Mouse (Mus musculus) left cerebral cortex, adult 8-10 months (tissue): ENCODE results near the gene Rasl10a. TPM values are rescaled to one million over a fixed set of nuclear protein-coding genes. Genes with fewer than 3 reads are reported as not detected.
"Not testable (repeated sequence)": the region's sequence is repeated elsewhere in the genome, so short reads cannot be mapped to it uniquely, and the experiment has no call there.

Experiments
- DNase-seq, 2 experiments: peaks; one replicate each; pipeline ENCODE4 v3.0.0; 2022; ENCODE audit warnings: low spot score in 2 of 2
- total RNA-seq, 4 experiments: library from RNA; stranded (reverse); gene quantifications; 2 replicates each; pipeline ENCODE4 v1.2.4; 2022

The Rasl10a gene
- total RNA-seq, 4 experiments from 2014 or later, result 49.0 to 60.5 (median 53.2) TPM

GRCm38 (mm10) chr11:5068126-5068971, 10.4 kb downstream of the Rasl10a start:
- DNase-seq, result no peak

- DNase-seq, result no peak
Measured at GRCm38 (mm10) chr11:5074882-5075281, 17.0 kb downstream of the Rasl10a start.

GRCm38 (mm10) chr11:5075760-5076159, 17.8 kb downstream of the Rasl10a start:
- no peak for DNase-seq

DNA sequence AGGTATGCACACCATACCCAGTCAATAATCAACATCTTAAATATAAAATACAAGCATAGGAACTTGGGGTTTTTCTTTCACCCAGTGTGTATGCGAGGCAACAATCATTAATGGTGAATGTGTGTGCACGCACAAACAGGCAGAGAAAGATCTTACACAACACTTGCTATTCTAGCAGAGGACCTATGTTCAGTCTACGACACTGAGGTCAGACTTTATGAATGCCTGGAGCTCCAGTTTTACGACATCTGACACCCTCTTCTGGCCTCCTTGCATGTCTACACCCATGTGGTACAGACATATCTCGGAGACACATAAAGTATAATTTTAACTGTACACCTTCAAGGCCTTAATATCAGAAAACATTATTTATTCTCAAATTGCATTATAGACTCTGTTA, 18.9 kb downstream of the Rasl10a start:
- not testable (repeated sequence) for DNase-seq

GRCm38 (mm10) chr11:5089147-5089546, 31.2 kb downstream of the Rasl10a start:
- no peak for DNase-seq

DNA sequence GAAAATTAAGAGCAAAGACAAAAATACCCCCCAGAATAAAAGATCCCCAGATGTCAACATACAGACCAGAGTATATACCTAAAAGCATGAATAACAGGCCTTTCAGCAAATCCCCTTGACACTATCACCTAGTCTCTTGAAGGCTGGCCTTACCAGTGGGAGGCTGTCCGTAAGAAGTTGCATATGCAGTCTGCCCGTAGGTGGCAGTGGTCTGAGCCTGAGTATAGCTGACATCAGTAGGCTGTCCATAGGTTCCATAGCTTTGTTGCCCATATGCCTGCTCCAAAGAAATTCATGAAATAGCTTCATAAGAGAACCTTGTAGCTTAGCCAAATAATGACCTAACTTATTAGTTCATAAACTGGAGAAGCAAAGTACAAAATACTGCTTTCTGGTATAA, 33.8 kb downstream of the Rasl10a start:
- no peak for DNase-seq

DNA sequence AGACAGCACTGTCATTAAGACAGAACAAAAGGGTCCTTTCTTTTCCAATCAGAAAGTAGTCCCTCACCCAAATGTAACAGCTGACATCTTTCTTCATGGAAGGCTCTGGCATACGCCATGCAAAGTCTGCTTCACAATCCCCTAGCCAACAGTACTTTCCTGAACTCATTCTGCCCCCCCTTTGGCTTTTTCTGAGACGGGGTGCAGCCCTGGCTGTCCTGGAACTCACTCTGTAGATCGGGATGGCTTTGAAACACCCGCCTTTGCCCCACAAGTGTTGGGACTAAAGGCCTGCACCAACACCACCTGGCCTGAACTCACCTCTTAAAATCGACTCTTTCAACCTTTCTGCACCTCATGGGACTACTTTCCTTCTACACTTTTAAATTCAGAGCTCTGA, 37.9 kb downstream of the Rasl10a start:
- no peak for DNase-seq

DNA sequence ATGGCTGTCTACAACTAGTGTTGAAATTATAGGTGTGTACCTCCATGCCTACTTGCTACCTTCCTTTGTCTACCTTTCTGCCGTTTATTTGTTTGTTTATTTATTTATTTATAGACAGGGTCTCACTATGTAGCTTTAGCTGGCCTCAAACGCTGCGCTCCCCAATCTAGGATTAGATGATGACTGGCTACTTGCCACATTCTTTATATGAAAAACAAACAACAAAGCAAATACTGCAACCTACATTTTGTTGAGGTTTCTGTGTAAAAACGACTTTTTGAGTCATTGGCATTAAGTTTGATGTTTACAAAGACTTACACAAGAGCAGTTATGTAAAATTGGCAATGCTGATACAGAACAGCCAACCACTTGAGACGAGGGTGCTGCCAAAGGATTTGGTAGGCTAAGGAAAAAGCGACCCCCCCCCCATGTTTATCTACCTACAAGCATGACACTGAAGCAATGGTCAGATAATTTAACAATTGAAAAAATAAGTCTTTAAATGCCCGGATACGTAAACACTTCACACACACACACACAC, 38.6 kb downstream of the Rasl10a start:
- no peak for DNase-seq

DNA sequence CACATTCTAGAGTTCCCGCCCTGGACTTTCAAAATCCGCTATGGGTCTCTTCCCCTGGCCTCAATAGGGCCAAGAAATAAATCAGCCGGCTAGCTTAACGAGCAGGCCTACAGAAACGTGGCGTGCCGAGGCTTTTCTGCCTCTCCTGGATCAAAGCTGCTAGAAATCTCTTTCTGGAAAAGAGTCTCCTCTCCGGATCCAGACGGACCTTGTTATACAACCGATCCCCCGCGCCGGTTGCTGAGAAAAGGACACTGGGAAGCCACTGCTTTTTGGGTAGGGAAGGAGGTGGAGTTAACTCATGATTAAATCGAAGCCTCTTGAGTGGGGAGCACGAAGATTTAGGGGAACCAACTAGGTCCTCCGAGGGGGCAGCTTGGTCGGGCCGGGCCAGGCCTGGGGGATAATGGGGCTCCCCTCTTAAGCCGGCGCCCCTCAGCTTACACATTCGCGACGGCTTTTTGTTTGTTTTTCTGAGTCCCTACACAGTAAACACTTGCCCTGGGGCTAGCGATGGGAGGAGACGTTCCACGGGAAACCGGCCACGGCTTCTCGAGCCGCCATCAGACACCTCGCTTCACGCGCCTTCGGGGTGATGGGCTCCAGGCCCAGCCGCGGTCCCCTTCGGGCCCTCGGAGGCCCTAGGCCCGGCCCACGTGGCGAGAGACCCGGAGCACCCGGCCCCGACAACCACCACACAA, 40.3 kb downstream of the Rasl10a start:
- peak in 1 of 2 experiments; percentile 53 for DNase-seq

- DNase-seq, result peak; percentile 94 to 99
Measured at GRCm38 (mm10) chr11:5098736-5099542, 41.0 kb downstream of the Rasl10a start, which contains the start of the genes Rhbdd3 and Ewsr1. TSS of gene Rhbdd3 (plus strand) at chr11:5098926. TSS of gene Ewsr1 (minus strand) at chr11:5099266.

- peak; percentile 66 to 73 for DNase-seq
Measured at GRCm38 (mm10) chr11:5099576-5100183, 41.8 kb downstream of the Rasl10a start.

GRCm38 (mm10) chr11:5100283-5100682, 42.4 kb downstream of the Rasl10a start:
- DNase-seq, result no peak

- DNase-seq, result no peak
Measured at GRCm38 (mm10) chr11:5100801-5101200, 42.9 kb downstream of the Rasl10a start.

DNA sequence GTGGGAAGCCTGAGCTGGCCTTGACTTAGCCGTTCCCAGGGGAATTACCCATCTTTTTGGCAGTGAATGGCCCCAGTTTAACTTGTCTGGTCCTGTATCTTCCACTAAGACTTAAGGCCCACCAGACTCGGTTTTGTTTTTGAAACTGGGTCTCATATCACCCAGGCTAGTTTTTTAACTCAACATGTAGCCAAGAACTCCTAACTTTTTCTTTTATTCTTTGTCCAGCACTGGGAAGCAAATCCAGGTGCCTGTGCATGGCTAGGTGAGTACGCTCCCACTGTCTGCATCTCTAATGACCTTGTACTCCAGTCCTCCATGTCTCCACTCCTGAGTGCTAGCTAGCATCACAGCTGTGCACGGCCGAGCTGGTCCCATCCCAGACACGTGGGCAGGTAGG, 43.7 kb downstream of the Rasl10a start:
- no peak for DNase-seq

GRCm38 (mm10) chr11:5102384-5102783, 44.5 kb downstream of the Rasl10a start:
- DNase-seq, result no peak

DNA sequence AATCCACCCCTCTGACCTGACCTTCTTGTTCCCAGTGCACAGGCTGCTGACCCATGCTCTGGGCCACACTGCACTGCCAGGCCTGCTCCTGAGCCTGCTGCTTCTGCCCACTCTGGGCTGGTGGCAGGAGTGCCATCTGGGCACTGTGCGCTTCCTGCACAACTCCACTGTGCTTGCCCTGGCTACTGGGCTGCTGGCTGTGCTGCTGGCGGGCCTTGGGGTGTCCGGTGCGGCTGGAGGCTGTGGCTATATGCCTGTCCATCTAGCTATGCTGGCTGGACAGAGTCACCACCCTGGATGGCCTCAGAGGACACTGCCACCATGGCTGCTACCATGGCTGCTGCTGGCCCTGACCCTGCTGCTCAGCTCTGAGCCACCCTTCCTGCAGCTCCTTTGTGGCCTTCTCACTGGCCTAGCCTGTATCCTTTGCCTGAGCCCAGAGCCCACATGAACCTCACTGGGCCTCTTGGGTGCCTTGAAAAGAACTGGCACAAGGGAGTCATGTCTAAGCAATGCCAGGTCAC, 46.1 kb downstream of the Rasl10a start:
- no peak for DNase-seq

GRCm38 (mm10) chr11:5109441-5109840, 51.5 kb downstream of the Rasl10a start:
- DNase-seq, result no peak
